Mouse (Mus musculus) lung, adult 2 months (tissue): ENCODE results near the gene Ptprk.

Source experiments
- CTCF ChIP-seq: fragments of 200-500 bp; IDR thresholded peaks from 2 replicates; pipeline ENCODE4 v1.5.1; 2011; ENCODE audit warnings: mild to moderate bottlenecking, low read length, control low read depth; ENCODE audit not compliant: insufficient read depth
- POLR2A ChIP-seq: fragments of 200-500 bp; IDR thresholded peaks from 2 replicates; pipeline ENCODE4 v1.6.1; 2011; ENCODE audit warnings: low read depth, mild to moderate bottlenecking, control low read depth, low read length, borderline replicate concordance; ENCODE audit errors: extremely low read depth

DNA sequence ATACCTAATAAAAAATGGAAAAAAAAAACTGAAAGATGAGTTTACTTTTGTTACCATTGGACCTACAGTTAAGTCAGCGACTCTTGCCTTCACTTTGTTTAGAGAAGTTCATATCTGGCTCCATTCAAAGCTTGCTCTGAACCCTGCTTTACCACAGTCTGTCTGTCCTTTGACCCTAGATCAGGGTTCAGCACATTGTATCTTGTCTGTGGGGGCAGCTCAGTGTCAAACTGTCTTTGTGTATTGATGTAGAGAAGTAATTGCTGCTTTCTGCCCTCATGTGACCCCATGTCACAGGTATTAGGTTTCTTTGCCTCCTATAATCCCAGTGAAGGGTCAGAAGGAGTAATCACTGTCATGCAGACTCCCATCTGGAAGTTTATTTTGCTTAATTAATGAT, 222.9 kb downstream of the Ptprk start:
- no peak for TF ChIP-seq POLR2A
- no peak for TF ChIP-seq CTCF
